Mouse (Mus musculus): Measurements from ENCODE around the gene Nrp2. TPM values are rescaled to one million over a fixed set of nuclear protein-coding genes. Genes with fewer than 3 reads are reported as not detected.

Nrp2 gene
- 9.6 and 10.5 TPM in 2 replicates for polyA plus RNA-seq (2016; fragmentation: Nextera tagmentation; extraction: Ambion mirVana)

- H3K9me3 ChIP-seq: no peaks in the 10 kb centered on the region
- H3K4me3 ChIP-seq: peak within 1 kb of the TSS; percentile 75
- no peaks in the 10 kb centered on the region for H3K36me3 ChIP-seq (replicated peaks)
- peak within 1 kb of the TSS; percentile 85 for H3K27ac ChIP-seq
- DNase-seq (ENCODE audit: extremely low spot score, low spot score): peak; percentile 85
- H3K4me1 ChIP-seq: peaks cover 70% of the 10 kb centered on the region
- WGBS: under 1% methylated on average over 76 of the region's 76 CpGs
- H3K27me3 ChIP-seq (ENCODE audit: poor library complexity, severe bottlenecking): peaks cover 96% of the 10 kb centered on the region
These were observed at the start of gene Nrp2 for GRCm38 (mm10) chr1:62703158-62704116. TSS of gene Nrp2 (plus strand) at chr1:62703285.

GRCm38 (mm10) chr1:62654436-62654835, 48.6 kb upstream of the Nrp2 start:
- 70% methylated on average over 6 of the region's 6 CpGs for WGBS
- DNase-seq (ENCODE audit: extremely low spot score, low spot score): no peak

GRCm38 (mm10) chr1:62664960-62665645, 38.0 kb upstream of the Nrp2 start:
- 69% methylated on average over 8 of the region's 8 CpGs for WGBS
- H3K36me3 ChIP-seq (replicated peaks): no peaks in the 10 kb centered on the region
- 0 out of 2 replicates have a peak, but pooled peaks cover 7% of the 10 kb centered on the region for H3K27me3 ChIP-seq (ENCODE audit: poor library complexity, severe bottlenecking)
- H3K4me3 ChIP-seq: no peak overlapping the region
- H3K9me3 ChIP-seq: peaks cover 9% of the 10 kb centered on the region; the same call in 1 of the 2 replicates
- peak overlapping the region; percentile 53; the same call in 1 of the 2 replicates for H3K27ac ChIP-seq
- no peak for DNase-seq (ENCODE audit: extremely low spot score, low spot score)
- H3K4me1 ChIP-seq: peaks cover 4% of the 10 kb centered on the region; the same call in 1 of the 2 replicates

More at GRCm38 (mm10) chr1:62654436-62654835, 48.6 kb upstream of the Nrp2 start:
- Histone ChIP-seq H3K36me3 (replicated peaks) (no peaks in the 10 kb centered on the region), H3K27me3 (ENCODE audit: poor library complexity, severe bottlenecking) (peaks cover 6% of the 10 kb centered on the region; the same call in 1 of the 2 replicates), H3K9me3 (no peaks in the 10 kb centered on the region), H3K27ac (no peak overlapping the region), H3K4me1 (peaks cover 19% of the 10 kb centered on the region), H3K4me3 (no peak overlapping the region)

- 82% methylated on average over 5 of the region's 5 CpGs for WGBS
- DNase-seq (ENCODE audit: extremely low spot score, low spot score): no peak
These were observed 37.0 kb upstream of the Nrp2 start for GRCm38 (mm10) chr1:62665771-62666730.

GRCm38 (mm10) chr1:62666780-62667179, 36.3 kb upstream of the Nrp2 start:
- H3K36me3 ChIP-seq (replicated peaks): no peaks in the 10 kb centered on the region
- WGBS: 81% methylated on average over 5 of the region's 5 CpGs
- DNase-seq (ENCODE audit: extremely low spot score, low spot score): no peak
- peaks cover 9% of the 10 kb centered on the region; the same call in 1 of the 2 replicates for H3K9me3 ChIP-seq
- peaks cover 4% of the 10 kb centered on the region; the same call in 1 of the 2 replicates for H3K4me1 ChIP-seq
- no peak overlapping the region for H3K4me3 ChIP-seq
- H3K27me3 ChIP-seq (ENCODE audit: poor library complexity, severe bottlenecking): no peaks in the 10 kb centered on the region
- H3K27ac ChIP-seq: no peak overlapping the region

More at GRCm38 (mm10) chr1:62665771-62666730, 37.0 kb upstream of the Nrp2 start:
- Histone ChIP-seq H3K4me3 (no peak overlapping the region), H3K27ac (no peak overlapping the region), H3K9me3 (peaks cover 9% of the 10 kb centered on the region; the same call in 1 of the 2 replicates), H3K36me3 (replicated peaks) (no peaks in the 10 kb centered on the region), H3K4me1 (peaks cover 4% of the 10 kb centered on the region; the same call in 1 of the 2 replicates), H3K27me3 (ENCODE audit: poor library complexity, severe bottlenecking) (no peaks in the 10 kb centered on the region)

GRCm38 (mm10) chr1:62678611-62679344, 24.3 kb upstream of the Nrp2 start:
- Histone ChIP-seq H3K4me3 (no peak overlapping the region), H3K9me3 (peaks cover 6% of the 10 kb centered on the region; the same call in 1 of the 2 replicates), H3K36me3 (replicated peaks) (no peaks in the 10 kb centered on the region), H3K27ac (no peak overlapping the region), H3K4me1 (peaks cover 29% of the 10 kb centered on the region), H3K27me3 (ENCODE audit: poor library complexity, severe bottlenecking) (0 out of 2 replicates have a peak, but pooled peaks cover 5% of the 10 kb centered on the region)
- no peak for DNase-seq (ENCODE audit: extremely low spot score, low spot score)
- WGBS: 45% methylated on average over 4 of the region's 4 CpGs

GRCm38 (mm10) chr1:62679466-62679865, 23.6 kb upstream of the Nrp2 start:
- H3K4me1 ChIP-seq: peaks cover 29% of the 10 kb centered on the region
- H3K4me3 ChIP-seq: no peak overlapping the region
- H3K27ac ChIP-seq: no peak overlapping the region
- H3K36me3 ChIP-seq (replicated peaks): no peaks in the 10 kb centered on the region
- 92% methylated on average over 2 of the region's 2 CpGs for WGBS
- DNase-seq (ENCODE audit: extremely low spot score, low spot score): no peak
- peaks cover 6% of the 10 kb centered on the region; the same call in 1 of the 2 replicates for H3K9me3 ChIP-seq
- 0 out of 2 replicates have a peak, but pooled peaks cover 5% of the 10 kb centered on the region for H3K27me3 ChIP-seq (ENCODE audit: poor library complexity, severe bottlenecking)

- no peak for DNase-seq (ENCODE audit: extremely low spot score, low spot score)
- no peak overlapping the region for H3K4me3 ChIP-seq
- H3K4me1 ChIP-seq: peaks cover 29% of the 10 kb centered on the region
- 0 out of 2 replicates have a peak, but pooled peaks cover 5% of the 10 kb centered on the region for H3K27me3 ChIP-seq (ENCODE audit: poor library complexity, severe bottlenecking)
- 75% methylated on average over 21 of the region's 21 CpGs for WGBS
- peak overlapping the region; percentile 51; the same call in 1 of the 2 replicates for H3K27ac ChIP-seq
- H3K9me3 ChIP-seq: peaks cover 2% of the 10 kb centered on the region; the same call in 1 of the 2 replicates
- no peaks in the 10 kb centered on the region for H3K36me3 ChIP-seq (replicated peaks)
These were observed 20.4 kb upstream of the Nrp2 start for GRCm38 (mm10) chr1:62682456-62683385.

- Histone ChIP-seq H3K27me3 (ENCODE audit: poor library complexity, severe bottlenecking) (0 out of 2 replicates have a peak, but pooled peaks cover 5% of the 10 kb centered on the region), H3K4me3 (no peak overlapping the region), H3K36me3 (replicated peaks) (no peaks in the 10 kb centered on the region), H3K27ac (no peak overlapping the region), H3K9me3 (no peaks in the 10 kb centered on the region), H3K4me1 (peaks cover 26% of the 10 kb centered on the region)
- WGBS: 88% methylated on average over 2 of the region's 2 CpGs
- no peak for DNase-seq (ENCODE audit: extremely low spot score, low spot score)
These were observed 19.6 kb upstream of the Nrp2 start for GRCm38 (mm10) chr1:62683498-62683897.

GRCm38 (mm10) chr1:62687511-62687910, 15.6 kb upstream of the Nrp2 start:
- Histone ChIP-seq H3K27ac (no peak overlapping the region), H3K4me3 (no peak overlapping the region), H3K27me3 (ENCODE audit: poor library complexity, severe bottlenecking) (no peaks in the 10 kb centered on the region; the same call in 1 of the 2 replicates), H3K4me1 (peaks cover 12% of the 10 kb centered on the region), H3K9me3 (no peaks in the 10 kb centered on the region), H3K36me3 (replicated peaks) (no peaks in the 10 kb centered on the region)
- 92% methylated on average over 8 of the region's 8 CpGs for WGBS
- DNase-seq (ENCODE audit: extremely low spot score, low spot score): no peak

Data from forebrain, embryonic 10.5 days (tissue).